Mouse (Mus musculus) neutrophil, adult 5-6 weeks (primary cell): Measurements from ENCODE around the gene Med13l. TPM values are rescaled to one million over a fixed set of nuclear protein-coding genes. Genes with fewer than 3 reads are reported as not detected.

ENCODE experiments used
- ATAC-seq: fragments of 151-379, 151-347 bp; 2 replicates; pipeline ENCODE4 v1.8.0; 2017; ENCODE audit warnings: mild to moderate bottlenecking, moderate TSS enrichment; ENCODE audit not compliant: insufficient number of reproducible peaks, poor library complexity, low FRiP score, severe bottlenecking; ENCODE audit errors: extremely low read depth
- total RNA-seq: library from RNA; stranded (forward); fragments of 200-1000 nt; gene quantifications from 2 replicates; pipeline ENCODE4 v1.2.3, GENCODE M21; 2017

Gene Med13l
- 78.6 and 91.4 TPM in 2 replicates for total RNA-seq

- ATAC-seq, result peak; percentile 11; the same call in 1 of the 2 replicates
Observed at GRCm38 (mm10) chr5:118560385-118561085, at the start of gene Med13l. Med13l (plus strand) TSS chr5:118560679.

DNA sequence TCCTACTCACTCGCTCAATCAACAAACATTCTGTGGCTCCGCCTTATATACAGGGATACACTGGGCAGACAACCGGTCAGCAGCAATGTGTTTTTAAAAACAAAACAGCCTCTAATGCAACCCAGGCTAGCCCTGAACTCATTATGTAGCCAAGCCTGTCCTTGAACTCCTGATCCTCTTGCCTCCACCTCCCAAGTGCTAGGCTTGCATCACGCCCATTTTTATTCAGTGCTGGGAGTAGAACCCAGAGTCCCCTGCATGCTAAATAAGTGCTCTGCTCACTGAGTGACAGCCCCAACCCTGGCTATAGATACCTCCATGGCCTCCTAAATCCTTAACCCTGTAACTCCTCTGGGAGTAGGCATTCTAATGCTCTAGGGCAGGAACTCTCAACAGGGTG lies 49.5 kb upstream of the Med13l start:
- ATAC-seq, result no peak

DNA sequence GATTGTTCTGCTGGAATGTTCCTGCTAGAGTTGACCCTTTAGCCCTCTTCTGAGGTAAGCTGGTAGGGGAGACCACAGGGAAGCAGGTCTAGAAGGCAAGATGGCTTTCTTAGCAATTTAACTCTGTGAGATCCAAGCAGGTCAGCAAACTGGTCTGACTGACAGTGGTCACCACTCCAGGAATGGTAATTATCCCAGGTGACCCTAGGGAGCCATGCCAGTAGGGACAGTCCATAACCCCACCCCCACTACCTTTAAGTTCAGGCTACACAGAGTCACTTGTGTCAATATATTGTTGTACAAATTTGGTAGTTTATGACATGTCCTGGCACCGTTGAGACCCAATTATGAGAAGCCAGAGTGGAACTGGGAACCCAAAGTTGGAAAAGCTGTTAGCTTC lies 47.5 kb upstream of the Med13l start:
- no peak for ATAC-seq

- ATAC-seq, result peak; percentile 24; the same call in 1 of the 2 replicates
Observed at GRCm38 (mm10) chr5:118513629-118514526, 46.6 kb upstream of the Med13l start.

DNA sequence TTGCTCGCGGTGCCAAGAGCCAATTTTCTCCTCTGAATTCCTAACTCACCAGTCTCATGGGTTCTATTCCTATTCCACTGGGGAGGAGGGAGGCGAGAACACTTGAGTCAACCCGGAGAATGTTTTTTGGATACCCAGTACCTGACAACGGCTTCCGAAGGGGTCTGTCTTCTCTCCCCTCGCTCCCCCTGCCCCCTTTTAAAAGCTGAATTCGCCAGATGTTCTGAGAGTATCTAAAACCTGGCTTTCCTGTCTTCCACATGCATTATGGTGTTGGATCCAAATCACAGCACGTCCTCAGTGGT lies 46.0 kb upstream of the Med13l start:
- no peak for ATAC-seq

- no peak for ATAC-seq
Observed at GRCm38 (mm10) chr5:118514842-118515241, 45.6 kb upstream of the Med13l start.

GRCm38 (mm10) chr5:118515280-118515721 lies 45.2 kb upstream of the Med13l start:
- no peak for ATAC-seq

GRCm38 (mm10) chr5:118516066-118516465 lies 44.4 kb upstream of the Med13l start:
- ATAC-seq, result no peak

DNA sequence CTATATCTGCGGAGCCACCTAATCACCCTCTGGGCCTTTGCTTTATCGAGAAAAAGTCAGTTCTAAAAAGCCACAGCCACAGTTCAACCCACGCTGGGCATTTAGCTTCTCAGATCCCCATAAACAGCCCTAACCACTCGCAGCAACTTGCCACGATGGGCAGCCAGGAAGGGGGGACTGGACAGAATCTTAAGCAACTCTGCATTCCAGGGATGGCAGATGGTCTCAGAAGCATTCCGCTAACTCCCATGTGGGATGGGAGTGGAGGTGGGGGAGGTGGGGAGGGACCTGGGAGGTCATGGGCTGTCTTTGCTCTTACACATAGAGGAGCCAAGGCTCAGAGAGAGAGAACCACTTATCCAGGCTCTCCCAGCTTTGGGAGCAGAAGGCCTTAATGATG lies 44.0 kb upstream of the Med13l start:
- ATAC-seq, result no peak

- ATAC-seq, result no peak
Observed at GRCm38 (mm10) chr5:118520457-118520856, 40.0 kb upstream of the Med13l start.

- ATAC-seq, result no peak
Observed at GRCm38 (mm10) chr5:118524400-118524799, 36.1 kb upstream of the Med13l start.

- no peak for ATAC-seq
Observed at GRCm38 (mm10) chr5:118525634-118526033, 34.8 kb upstream of the Med13l start.

GRCm38 (mm10) chr5:118526504-118526903 lies 34.0 kb upstream of the Med13l start:
- no peak for ATAC-seq

DNA sequence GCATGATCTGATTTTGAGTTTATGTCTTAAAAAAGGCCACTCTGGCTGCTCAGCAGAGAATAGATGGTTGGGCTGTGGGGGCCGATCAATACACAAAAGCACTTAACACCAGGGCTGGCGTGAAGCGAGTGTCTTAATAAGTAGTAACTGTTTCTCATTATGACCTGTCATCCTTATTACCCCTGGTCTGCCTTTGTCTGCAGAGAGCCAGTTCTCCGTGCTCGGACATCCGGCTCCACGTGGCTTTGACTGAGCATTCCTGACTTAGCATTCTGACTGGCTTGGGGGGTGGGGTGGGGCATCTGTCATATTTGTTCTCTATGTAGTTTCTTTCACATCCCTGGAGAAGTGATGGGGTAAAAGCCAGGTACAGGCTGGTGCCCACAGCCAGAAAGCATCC lies 31.2 kb upstream of the Med13l start:
- no peak for ATAC-seq

DNA sequence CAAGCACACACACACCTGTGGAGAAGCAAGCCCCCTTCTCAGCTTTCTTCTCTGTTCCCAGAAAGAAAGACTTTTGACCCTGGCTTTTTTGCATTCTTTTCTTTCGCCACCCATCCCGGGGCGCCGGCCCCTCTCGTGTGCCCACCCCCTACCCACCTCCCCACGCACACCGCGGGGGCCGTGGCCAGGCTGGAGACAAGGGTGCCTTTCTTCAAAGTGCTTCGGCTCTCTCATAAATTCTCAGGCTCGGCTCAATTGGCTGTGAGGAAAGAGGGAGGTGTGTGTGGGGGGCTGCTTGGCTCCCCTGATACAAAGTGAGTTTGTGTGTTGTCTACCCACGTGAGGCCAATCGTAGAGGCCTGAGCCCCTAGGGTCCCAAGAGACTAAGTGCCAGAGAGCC lies 28.4 kb upstream of the Med13l start:
- ATAC-seq, result no peak

- ATAC-seq, result no peak
Observed at GRCm38 (mm10) chr5:118532659-118533058, 27.8 kb upstream of the Med13l start.

GRCm38 (mm10) chr5:118534407-118534921 lies 26.0 kb upstream of the Med13l start:
- ATAC-seq, result no peak

DNA sequence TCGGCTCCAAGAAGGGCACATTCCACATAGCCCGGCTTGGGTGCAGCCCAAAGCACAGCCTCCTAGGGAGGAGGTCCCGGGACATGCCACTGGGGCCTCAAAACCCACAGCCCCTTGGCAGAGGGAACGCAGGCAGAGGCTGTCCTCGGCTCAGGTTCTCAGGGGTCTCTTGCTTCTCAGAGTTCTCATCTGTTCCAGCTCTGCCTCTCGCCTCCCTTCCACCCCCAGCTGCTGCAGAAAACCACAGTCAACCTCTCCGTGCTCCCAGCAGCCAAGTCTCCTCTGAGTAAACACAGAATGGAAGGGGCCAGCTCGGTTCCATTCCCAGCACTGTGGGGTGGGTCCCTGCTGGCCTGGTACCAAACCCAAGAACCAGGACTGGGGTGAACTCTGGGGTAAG lies 25.3 kb upstream of the Med13l start:
- no peak for ATAC-seq

DNA sequence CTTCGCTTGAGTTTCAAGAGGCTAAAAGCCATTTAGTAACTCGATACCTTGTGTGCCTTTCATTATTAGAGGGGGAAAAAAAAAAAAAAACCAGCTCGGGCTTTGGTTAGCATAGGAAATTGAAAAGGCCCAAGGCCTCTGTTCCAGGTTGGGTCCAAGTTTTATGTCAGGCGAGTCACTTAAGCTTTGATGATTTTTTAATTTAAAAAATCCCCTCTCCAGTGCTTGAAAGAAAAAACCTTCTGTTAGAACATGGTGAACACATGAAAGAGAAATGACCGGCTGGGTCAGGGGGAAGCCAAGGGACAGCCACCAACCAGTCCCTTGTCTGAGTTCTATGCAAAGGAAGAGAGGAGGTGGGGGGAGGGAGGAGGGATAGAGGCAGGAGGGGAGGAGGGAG lies 22.0 kb upstream of the Med13l start:
- ATAC-seq, result no peak

GRCm38 (mm10) chr5:118543816-118544215 lies 16.7 kb upstream of the Med13l start:
- no peak for ATAC-seq
